Mouse (Mus musculus) hindbrain, embryonic 15.5 days (tissue): ENCODE results near the gene Fitm1. TPM values are rescaled to one million over a fixed set of nuclear protein-coding genes. Genes with fewer than 3 reads are reported as not detected.
A peak's percentile ranks its signal among the peaks of the same experiment; 100 is the strongest.

Experiments used
- ATAC-seq: fragments of 200-750 bp; cut with Nextera tagmentation; 2 replicates; pipeline ENCODE4 v1.8.0; 2017; ENCODE audit warnings: low read depth, moderate number of reproducible peaks, moderate TSS enrichment; ENCODE audit not compliant: low FRiP score
- H3K27ac ChIP-seq: fragments of 300-500 bp; sonication (generic); replicated peaks from 2 replicates; pipeline ENCODE4 v1.5.1; 2015; ENCODE audit warnings: mild to moderate bottlenecking, inconsistent platforms
- H3K27me3 ChIP-seq: fragments of 300-500 bp; sonication (generic); 2 replicates; pipeline ENCODE4 v1.6.1; 2015; ENCODE audit warnings: control low read depth, inconsistent platforms
- H3K36me3 ChIP-seq: fragments of 300-500 bp; sonication (generic); 2 replicates; pipeline ENCODE4 v1.6.1; 2015; ENCODE audit warnings: control low read depth, inconsistent platforms
- H3K4me1 ChIP-seq: fragments of 300-500 bp; sonication (generic); replicated peaks from 2 replicates; pipeline ENCODE4 v1.6.1; 2015; ENCODE audit warnings: control low read depth, inconsistent platforms
- H3K4me2 ChIP-seq: fragments of 300-500 bp; sonication (generic); 2 replicates; pipeline ENCODE4 v1.6.1; 2015; ENCODE audit warnings: moderate library complexity, mild to moderate bottlenecking, inconsistent platforms
- H3K4me3 ChIP-seq: fragments of 300-500 bp; sonication (generic); 2 replicates; pipeline ENCODE4 v1.5.1; 2015; ENCODE audit warnings: mild to moderate bottlenecking, inconsistent platforms
- H3K9ac ChIP-seq: fragments of 300-500 bp; sonication (generic); 2 replicates; pipeline ENCODE4 v1.6.1; 2015; ENCODE audit warnings: inconsistent platforms
- H3K9me3 ChIP-seq: fragments of 300-500 bp; sonication (generic); 2 replicates; pipeline ENCODE4 v1.6.1; 2016; ENCODE audit warnings: control low read depth, inconsistent platforms
- WGBS: fragments of 180-500 bp; shearing (Covaris S2); methylation state at CpG from one replicate; pipeline ENCODE4 v1.1.7; 2015; 5-methylcytosine and 5-hydroxymethylcytosine counted together
- polyA plus RNA-seq: library from polyadenylated mRNA; unstranded; fragments of >200 nt; fragmentation: Nextera tagmentation; extraction: Ambion mirVana; gene quantifications from 2 replicates; pipeline ENCODE4 v1.2.1, GENCODE M21; 2015

Fitm1 gene
- polyA plus RNA-seq, 1 experiment from 2014 or later: 0.41 TPM

GRCm38 (mm10) chr14:55575711-55576110 is 294 bp downstream of the Fitm1 start:
- Histone ChIP-seq H3K9ac (no peak overlapping the region), H3K27ac (no peak overlapping the region), H3K36me3 (peaks cover 4% of the 10 kb centered on the region), H3K27me3 (no peaks in the 10 kb centered on the region), H3K4me2 (no peak overlapping the region), H3K9me3 (no peaks in the 10 kb centered on the region), H3K4me3 (no peak overlapping the region), H3K4me1 (peaks cover 21% of the 10 kb centered on the region)
- 82% methylated on average over 11 of the region's 13 CpGs for WGBS
- ATAC-seq: no peak

DNA sequence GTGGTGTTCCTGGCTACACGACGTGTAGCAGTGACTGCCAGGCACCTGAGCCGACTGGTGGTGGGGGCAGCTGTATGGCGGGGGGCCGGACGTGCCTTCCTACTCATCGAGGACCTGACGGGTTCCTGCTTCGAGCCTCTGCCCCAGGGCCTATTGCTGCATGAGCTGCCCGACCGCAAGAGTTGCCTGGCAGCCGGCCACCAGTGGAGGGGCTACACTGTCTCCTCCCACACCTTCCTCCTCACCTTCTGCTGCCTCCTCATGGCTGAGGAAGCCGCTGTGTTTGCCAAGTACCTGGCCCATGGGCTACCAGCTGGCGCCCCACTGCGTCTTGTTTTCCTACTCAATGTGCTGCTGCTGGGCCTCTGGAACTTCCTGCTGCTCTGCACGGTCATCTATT is 959 bp downstream of the Fitm1 start:
- H3K9me3 ChIP-seq: no peaks in the 10 kb centered on the region
- no peaks in the 10 kb centered on the region for H3K27me3 ChIP-seq
- H3K36me3 ChIP-seq: peaks cover 9% of the 10 kb centered on the region
- H3K4me1 ChIP-seq: peaks cover 21% of the 10 kb centered on the region
- no peak overlapping the region for H3K4me3 ChIP-seq
- no peak overlapping the region for H3K4me2 ChIP-seq
- no peak for ATAC-seq
- H3K27ac ChIP-seq: no peak overlapping the region
- 84% methylated on average over 16 of the region's 16 CpGs for WGBS
- H3K9ac ChIP-seq: no peak overlapping the region

DNA sequence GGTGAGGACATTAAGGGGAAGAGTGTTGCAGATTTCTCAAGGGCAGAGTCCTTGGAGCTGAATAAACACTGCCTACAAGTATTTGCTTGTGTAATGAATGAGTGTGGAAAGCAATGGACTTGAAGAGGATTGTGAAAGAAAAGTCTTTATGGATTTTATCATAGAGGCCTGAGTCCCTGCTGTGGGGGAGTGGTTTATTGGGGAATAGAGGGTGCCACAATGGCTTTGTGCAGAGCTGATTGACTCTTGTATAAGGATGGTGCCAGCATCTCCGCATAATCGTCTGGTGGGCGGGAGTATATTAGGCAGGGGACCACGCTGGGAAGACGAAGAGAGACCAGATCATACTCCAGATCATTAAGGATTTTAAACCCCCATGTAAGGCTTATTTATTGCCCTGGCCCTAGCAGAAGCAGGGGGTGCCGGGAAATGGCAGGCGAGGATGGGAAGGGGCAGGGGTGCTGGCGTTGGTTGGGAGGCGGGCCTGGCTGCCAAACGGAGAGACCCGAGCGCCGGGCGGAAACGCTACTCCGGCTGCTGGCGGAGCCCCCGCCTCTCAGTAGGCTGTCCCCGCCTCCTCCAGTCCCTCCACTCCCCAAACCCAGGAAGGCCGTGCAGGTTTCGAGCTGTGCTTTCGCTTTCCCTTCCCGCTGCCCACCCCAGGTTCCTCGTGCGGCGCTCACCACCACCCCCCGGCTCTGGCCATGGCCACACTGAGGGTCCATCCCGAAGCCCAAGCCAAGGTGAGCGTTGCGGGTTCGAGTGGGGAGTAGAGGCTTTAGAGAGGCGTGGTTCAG is 2.7 kb downstream of the Fitm1 start, which contains the start of gene Psme1:
Gene Psme1, plus strand, starts transcription at position 253 of the 797 bp plus-strand sequence.
- WGBS: under 1% methylated on average over 29 of the region's 32 CpGs
- peak; percentile 93 for ATAC-seq
- H3K9ac ChIP-seq: peak within 1 kb of the TSS; percentile 89
- peaks cover 17% of the 10 kb centered on the region for H3K36me3 ChIP-seq
- H3K4me1 ChIP-seq: peaks cover 21% of the 10 kb centered on the region
- H3K4me3 ChIP-seq: peak within 1 kb of the TSS; percentile 75
- H3K4me2 ChIP-seq: peak within 1 kb of the TSS; percentile 97
- H3K27me3 ChIP-seq: no peaks in the 10 kb centered on the region
- H3K27ac ChIP-seq: peak within 1 kb of the TSS; percentile 88
- H3K9me3 ChIP-seq: no peaks in the 10 kb centered on the region

DNA sequence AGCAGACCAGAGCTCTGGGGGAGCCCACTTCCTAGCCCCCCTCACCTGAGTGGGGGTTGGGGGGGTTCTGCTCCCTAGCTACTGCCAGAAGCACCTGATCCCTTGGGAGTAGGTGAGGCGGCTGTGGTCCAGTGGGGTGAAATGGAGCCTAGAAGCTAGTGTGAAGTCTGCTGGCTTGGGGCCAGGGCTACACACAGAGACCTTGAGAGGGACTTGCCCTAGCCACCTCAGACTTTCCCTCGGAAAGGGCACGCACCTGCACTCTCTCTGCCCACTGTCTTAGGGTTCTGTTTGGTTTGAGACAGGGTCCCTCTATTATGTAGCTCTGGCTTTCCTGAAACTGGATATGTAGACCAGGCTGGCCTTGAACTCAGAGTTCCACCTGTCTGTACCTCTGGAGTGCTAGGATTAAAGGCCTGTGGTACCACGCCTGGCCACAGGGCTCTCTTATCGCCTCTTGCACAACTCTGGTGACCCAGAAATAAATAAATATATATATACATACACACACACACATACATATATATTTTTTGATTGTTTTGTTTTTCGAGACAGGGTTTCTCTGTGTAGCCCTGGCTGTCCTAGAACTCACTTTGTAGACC is 3.4 kb downstream of the Fitm1 start:
- H3K9ac ChIP-seq: peak overlapping the region; percentile 89
- H3K4me2 ChIP-seq: peak overlapping the region; percentile 97
- H3K27me3 ChIP-seq: no peaks in the 10 kb centered on the region
- no peaks in the 10 kb centered on the region for H3K9me3 ChIP-seq
- H3K4me1 ChIP-seq: peaks cover 21% of the 10 kb centered on the region
- ATAC-seq: peak; percentile 32
- H3K36me3 ChIP-seq: peaks cover 17% of the 10 kb centered on the region
- peak overlapping the region; percentile 75 for H3K4me3 ChIP-seq
- H3K27ac ChIP-seq: peak overlapping the region; percentile 88
- 32% methylated on average over 6 of the region's 6 CpGs for WGBS

- no peak overlapping the region for H3K4me3 ChIP-seq
- peak overlapping the region; percentile 97; the same call in 1 of the 2 replicates for H3K4me2 ChIP-seq
- H3K4me1 ChIP-seq: peaks cover 24% of the 10 kb centered on the region
- ATAC-seq: no peak
- H3K9me3 ChIP-seq: no peaks in the 10 kb centered on the region
- H3K36me3 ChIP-seq: peaks cover 17% of the 10 kb centered on the region
- H3K9ac ChIP-seq: no peak overlapping the region
- H3K27ac ChIP-seq: no peak overlapping the region
- WGBS: 87% methylated on average over 23 of the region's 23 CpGs
- no peaks in the 10 kb centered on the region for H3K27me3 ChIP-seq
Observed at GRCm38 (mm10) chr14:55579511-55580496, 4.4 kb downstream of the Fitm1 start.

DNA sequence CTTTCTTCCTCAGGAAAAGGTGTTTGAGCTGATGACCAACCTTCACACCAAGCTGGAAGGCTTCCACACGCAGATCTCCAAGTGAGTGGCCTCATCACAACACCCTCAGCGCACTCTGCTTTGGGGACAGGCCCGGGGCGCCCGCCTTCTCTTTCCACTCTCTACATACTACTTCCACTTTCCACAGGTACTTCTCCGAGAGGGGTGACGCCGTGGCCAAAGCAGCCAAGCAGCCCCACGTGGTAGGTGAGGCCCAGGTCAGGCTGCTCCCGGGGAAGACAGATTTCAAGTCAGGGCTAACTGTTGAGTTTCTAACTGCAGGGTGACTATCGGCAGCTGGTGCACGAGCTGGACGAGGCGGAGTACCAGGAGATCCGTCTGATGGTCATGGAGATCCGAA is 5.3 kb downstream of the Fitm1 start:
- H3K9ac ChIP-seq: no peak overlapping the region
- no peak for ATAC-seq
- no peak overlapping the region for H3K27ac ChIP-seq
- WGBS: 94% methylated on average over 16 of the region's 16 CpGs
- no peak overlapping the region for H3K4me3 ChIP-seq
- no peaks in the 10 kb centered on the region for H3K9me3 ChIP-seq
- H3K36me3 ChIP-seq: peaks cover 17% of the 10 kb centered on the region
- H3K4me1 ChIP-seq: peaks cover 31% of the 10 kb centered on the region
- no peak overlapping the region for H3K4me2 ChIP-seq
- H3K27me3 ChIP-seq: no peaks in the 10 kb centered on the region

GRCm38 (mm10) chr14:55581981-55582681 is 6.7 kb downstream of the Fitm1 start:
- H3K9ac ChIP-seq: no peak overlapping the region
- no peak for ATAC-seq
- WGBS: 79% methylated on average over 9 of the region's 9 CpGs

GRCm38 (mm10) chr14:55584303-55584701 is 8.9 kb downstream of the Fitm1 start:
- Histone ChIP-seq H3K27me3 (no peaks in the 10 kb centered on the region), H3K9me3 (no peaks in the 10 kb centered on the region), H3K4me2 (peak overlapping the region; percentile 77), H3K4me1 (peaks cover 16% of the 10 kb centered on the region), H3K36me3 (peaks cover 26% of the 10 kb centered on the region), H3K27ac (no peak overlapping the region), H3K4me3 (peak overlapping the region; percentile 46), H3K9ac (peak overlapping the region; percentile 50)
- 40% methylated on average over 5 of the region's 5 CpGs for WGBS
- no peak for ATAC-seq

More at GRCm38 (mm10) chr14:55581981-55582681, 6.7 kb downstream of the Fitm1 start:
- no peaks in the 10 kb centered on the region for H3K9me3 ChIP-seq
- H3K4me1 ChIP-seq: peaks cover 31% of the 10 kb centered on the region
- H3K4me3 ChIP-seq: no peak overlapping the region
- no peaks in the 10 kb centered on the region for H3K27me3 ChIP-seq
- peaks cover 19% of the 10 kb centered on the region for H3K36me3 ChIP-seq
- no peak overlapping the region for H3K27ac ChIP-seq
- H3K4me2 ChIP-seq: no peak overlapping the region

DNA sequence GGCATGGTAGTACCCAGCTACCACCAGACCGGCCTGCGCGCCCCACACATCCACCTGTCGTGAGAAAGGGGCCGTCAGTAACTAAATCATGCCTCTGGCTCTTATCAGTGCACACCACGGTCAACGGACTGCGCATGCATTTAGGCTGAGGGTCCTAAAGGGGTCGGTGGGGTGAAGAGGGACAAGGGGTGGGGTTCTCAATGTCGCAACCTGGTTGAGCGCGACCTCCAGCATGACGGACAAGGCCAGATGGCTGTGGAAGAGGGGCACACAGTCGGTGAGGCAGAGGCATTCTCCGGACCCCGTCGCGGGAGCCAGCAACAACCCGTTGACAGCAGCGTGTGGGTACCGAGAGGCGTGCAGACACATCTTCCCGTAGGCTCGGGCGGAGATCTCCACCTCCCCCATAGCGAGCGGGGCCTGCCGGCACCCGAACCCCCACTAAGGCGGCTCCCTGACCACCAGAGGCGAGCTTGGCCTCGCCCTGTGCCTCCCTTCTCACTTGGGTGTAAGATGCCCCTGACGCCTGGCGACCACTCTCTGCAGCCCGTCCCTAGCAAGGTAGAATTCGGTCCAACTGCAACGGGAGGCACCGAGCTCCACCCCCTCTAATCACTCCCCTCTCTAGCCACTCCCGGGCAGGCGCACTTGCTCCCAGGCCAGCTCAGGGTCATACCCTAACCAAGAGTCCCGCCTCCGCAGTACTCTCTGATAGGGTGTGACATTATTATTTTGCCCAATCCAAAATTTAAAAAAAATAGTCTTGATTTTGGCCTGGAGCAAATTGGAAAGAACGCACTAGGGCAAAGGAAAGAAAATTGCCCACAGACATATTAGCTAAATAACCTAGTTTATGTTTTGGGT is 9.5 kb downstream of the Fitm1 start, which contains the start of gene Emc9:
Gene Emc9, minus strand, starts transcription at position 601 of the 864 bp plus-strand sequence.
- peak within 1 kb of the TSS; percentile 77 for H3K4me2 ChIP-seq
- peak within 1 kb of the TSS; percentile 56 for H3K27ac ChIP-seq
- peak; percentile 77 for ATAC-seq

DNA sequence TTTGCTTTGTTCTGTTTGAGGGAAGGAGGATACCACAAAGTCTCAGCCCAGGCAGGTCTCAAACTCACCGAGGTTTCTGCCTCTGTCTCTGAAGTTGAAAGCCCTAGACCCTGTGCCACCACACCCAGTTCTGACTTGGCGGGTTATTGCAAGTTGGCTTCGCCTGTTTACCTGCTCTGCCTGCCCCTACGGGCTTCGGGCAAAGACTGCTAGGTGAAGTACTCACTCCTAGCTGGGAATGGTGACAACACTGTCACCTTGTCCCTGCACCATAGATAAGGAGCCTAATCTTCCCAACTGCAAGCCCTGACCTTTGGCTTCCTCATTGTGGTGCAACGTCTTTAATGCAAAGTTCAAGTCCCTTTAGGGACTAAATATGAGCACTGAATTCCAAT is 10.1 kb downstream of the Fitm1 start:
- Histone ChIP-seq H3K9me3 (no peaks in the 10 kb centered on the region), H3K9ac (no peak overlapping the region), H3K4me2 (peak overlapping the region; percentile 77), H3K27me3 (no peaks in the 10 kb centered on the region), H3K4me3 (peak overlapping the region; percentile 46), H3K4me1 (peaks cover 23% of the 10 kb centered on the region), H3K27ac (0 out of 2 replicates have a peak overlapping the region, but pooled peaks have one; percentile 32), H3K36me3 (peaks cover 25% of the 10 kb centered on the region)
- 58% methylated on average over 6 of the region's 6 CpGs for WGBS
- ATAC-seq: no peak

More for the DNA sequence above, 9.5 kb downstream of the Fitm1 start, which contains the start of gene Emc9:
- peak within 1 kb of the TSS; percentile 50 for H3K9ac ChIP-seq
- peak within 1 kb of the TSS; percentile 46 for H3K4me3 ChIP-seq
- no peaks in the 10 kb centered on the region for H3K27me3 ChIP-seq
- peaks cover 26% of the 10 kb centered on the region for H3K36me3 ChIP-seq
- peaks cover 16% of the 10 kb centered on the region for H3K4me1 ChIP-seq
- WGBS: 3% methylated on average over 43 of the region's 43 CpGs
- H3K9me3 ChIP-seq: no peaks in the 10 kb centered on the region
